Mouse (Mus musculus) olfactory bulb, adult 2 months (tissue): ENCODE data around the gene Plagl1. TPM values are rescaled to one million over a fixed set of nuclear protein-coding genes. Genes with fewer than 3 reads are reported as not detected.
A peak's percentile ranks its signal among the peaks of the same experiment; 100 is the strongest.

Experiments
- H3K27ac ChIP-seq: fragments of 200-500 bp; 2 replicates; pipeline ENCODE4 v1.5.1; 2012; ENCODE audit warnings: low read depth, low read length; ENCODE audit not compliant: insufficient read depth
- H3K4me1 ChIP-seq: fragments of 200-500 bp; 2 replicates; pipeline ENCODE4 v1.6.1; 2012; ENCODE audit warnings: low read length; ENCODE audit not compliant: control insufficient read depth, insufficient read depth
- H3K4me3 ChIP-seq: fragments of 200-500 bp; 2 replicates; pipeline ENCODE4 v1.5.1; 2012; ENCODE audit warnings: mild to moderate bottlenecking, low read depth, low read length, moderate library complexity; ENCODE audit not compliant: insufficient read depth
- CTCF ChIP-seq: fragments of 200-500 bp; IDR thresholded peaks from 2 replicates; pipeline ENCODE4 v1.5.1; 2012; ENCODE audit warnings: low read depth, mild to moderate bottlenecking, low read length, moderate library complexity; ENCODE audit not compliant: insufficient read depth
- POLR2A ChIP-seq: fragments of 200-500 bp; IDR thresholded peaks from 2 replicates; pipeline ENCODE4 v1.6.1; 2012; ENCODE audit warnings: mild to moderate bottlenecking, low read depth, low read length, moderate library complexity; ENCODE audit not compliant: insufficient read depth
- WGBS: fragments of 180-500 bp; shearing (Covaris S2); methylation state at CpG from one replicate; pipeline ENCODE4 v1.1.7; 2018; 5-methylcytosine and 5-hydroxymethylcytosine counted together
- polyA plus RNA-seq: library from polyadenylated mRNA; stranded (reverse); fragments of >200 nt; gene quantifications from 2 replicates; pipeline ENCODE4 v1.2.4, GENCODE M21; 2012; ENCODE audit warnings: low replicate concordance; ENCODE audit not compliant: missing spikeins, insufficient read depth, insufficient read length

Gene Plagl1
- polyA plus RNA-seq, 1 experiment, result not detected

DNA sequence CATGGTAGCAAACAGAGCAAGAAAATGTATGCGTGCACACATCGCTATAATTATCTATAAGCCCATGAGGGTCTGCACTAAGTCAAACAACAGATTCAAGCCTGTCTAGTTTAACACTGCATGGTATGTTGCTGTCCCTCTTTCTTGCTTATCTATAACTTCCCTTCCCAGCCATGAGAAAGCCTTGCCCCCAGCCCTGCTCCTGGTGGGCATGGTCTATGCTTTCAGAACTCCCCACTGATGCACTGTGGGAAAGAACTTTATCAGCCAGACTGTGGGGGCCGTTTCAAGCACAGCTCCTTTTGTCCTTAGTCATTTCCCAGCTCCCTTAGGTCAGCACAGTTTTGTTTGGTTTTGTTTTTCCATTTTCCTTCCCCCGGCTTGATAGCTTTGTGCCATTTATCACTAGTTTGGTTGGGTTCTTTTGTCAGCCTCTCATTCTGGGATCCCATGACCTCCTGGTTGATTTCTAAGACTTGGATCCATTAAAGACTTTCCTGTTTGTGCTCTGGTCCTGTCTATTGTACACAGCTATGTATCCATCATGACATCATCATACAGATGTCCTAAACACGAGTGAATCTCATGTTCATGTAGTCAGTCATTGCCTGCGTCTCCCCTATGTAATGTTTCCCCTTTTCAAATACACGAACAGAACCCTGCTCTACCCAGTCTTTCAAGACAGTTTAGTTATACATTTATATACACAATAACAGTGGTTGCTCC is 16.7 kb downstream of the Plagl1 start:
- Histone ChIP-seq H3K27ac (no peak overlapping the region), H3K4me3 (no peak overlapping the region), H3K4me1 (no peaks in the 10 kb centered on the region)
- WGBS, result 68% methylated on average over 7 of the region's 7 CpGs
- TF ChIP-seq POLR2A (no peak), CTCF (no peak)

DNA sequence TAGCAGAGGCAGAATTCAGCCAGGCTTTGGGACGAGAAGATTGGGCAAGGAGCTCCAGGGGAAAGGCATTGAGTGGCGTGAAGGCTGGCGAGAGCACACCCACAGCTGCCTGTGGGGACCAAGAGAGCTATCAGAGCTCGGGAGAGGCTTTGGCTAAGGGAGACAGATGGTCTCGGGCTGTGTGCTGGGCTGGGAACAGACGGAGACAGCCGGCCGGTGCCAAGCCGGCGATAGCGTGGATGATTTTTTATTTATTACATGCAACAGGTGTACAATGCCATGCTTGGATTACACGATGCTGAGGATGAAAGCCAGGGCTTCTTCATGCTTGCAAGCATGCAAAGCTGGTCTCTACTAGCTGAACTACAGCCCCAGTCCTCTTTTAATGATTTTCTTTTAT is 22.2 kb downstream of the Plagl1 start:
- TF ChIP-seq POLR2A, result no peak
- TF ChIP-seq CTCF, result no peak
- Histone ChIP-seq H3K27ac (no peak overlapping the region), H3K4me1 (no peaks in the 10 kb centered on the region), H3K4me3 (no peak overlapping the region)
- 86% methylated on average over 12 of the region's 12 CpGs for WGBS

DNA sequence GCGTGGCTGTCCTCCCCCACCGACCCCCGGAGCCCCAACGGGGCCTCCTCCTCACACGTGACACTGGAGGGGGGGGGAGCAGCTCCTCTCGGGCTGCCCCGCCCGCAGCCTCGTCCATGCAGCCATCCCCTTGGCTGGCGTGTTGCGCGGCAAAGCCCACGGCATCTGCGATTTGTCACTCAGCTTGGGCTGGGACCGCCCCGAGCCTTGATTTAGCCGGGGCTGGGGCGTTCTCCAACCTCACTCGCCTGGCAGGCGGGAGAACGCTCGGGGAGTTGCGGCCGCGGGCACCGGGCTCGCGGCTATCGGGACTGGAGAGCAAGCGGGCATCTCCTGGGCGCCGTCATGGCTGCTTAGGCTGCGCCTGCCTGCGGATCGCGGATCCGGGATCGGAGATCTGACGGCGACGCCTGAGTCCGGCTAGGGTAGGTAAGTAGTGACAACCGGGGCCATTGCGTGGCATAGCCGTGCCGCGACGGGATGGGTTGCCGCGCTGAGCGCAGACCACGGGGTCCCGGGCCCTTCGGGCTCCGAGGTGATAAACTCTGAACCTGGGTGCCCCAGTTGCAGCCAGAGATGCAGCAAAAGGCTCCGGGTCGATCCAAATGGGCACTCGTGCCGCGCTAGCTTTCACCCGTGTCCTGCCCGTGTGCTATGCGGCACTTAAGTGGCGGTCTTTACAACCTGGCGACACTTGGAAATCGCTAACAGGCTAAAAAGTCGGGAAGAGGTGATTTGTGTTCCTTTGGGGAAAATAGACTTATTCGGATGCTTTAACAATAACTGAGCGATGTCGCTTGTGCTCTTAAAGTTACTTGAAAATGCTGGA is 30.5 kb downstream of the Plagl1 start:
- TF ChIP-seq CTCF (no peak), POLR2A (peak; percentile 78)
- Histone ChIP-seq H3K27ac (no peak overlapping the region), H3K4me3 (peak overlapping the region; percentile 61), H3K4me1 (no peaks in the 10 kb centered on the region)
- 47% methylated on average over 70 of the region's 70 CpGs for WGBS

DNA sequence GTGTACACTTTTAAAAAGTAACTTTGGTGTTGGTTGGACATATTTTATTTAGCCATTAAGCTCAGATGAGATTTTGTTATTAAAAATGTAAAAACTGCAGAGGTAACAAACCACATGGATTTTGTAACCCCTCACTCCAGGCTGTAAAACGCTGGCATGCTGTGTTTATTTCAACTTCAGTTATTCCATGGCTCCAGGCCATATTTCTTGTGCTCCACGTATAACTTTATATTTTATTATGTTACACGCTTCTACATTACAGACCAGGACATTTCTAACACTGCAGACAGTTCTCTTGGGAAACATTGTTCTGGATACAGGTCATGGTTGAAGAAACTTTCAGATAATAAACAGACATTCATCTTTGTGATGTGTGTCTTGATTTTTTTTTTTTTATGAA is 32.7 kb downstream of the Plagl1 start:
- TF ChIP-seq POLR2A (no peak), CTCF (no peak)
- Histone ChIP-seq H3K4me1 (no peaks in the 10 kb centered on the region), H3K27ac (no peak overlapping the region), H3K4me3 (no peak overlapping the region)
- WGBS, result 80% methylated on average over 3 of the region's 3 CpGs

DNA sequence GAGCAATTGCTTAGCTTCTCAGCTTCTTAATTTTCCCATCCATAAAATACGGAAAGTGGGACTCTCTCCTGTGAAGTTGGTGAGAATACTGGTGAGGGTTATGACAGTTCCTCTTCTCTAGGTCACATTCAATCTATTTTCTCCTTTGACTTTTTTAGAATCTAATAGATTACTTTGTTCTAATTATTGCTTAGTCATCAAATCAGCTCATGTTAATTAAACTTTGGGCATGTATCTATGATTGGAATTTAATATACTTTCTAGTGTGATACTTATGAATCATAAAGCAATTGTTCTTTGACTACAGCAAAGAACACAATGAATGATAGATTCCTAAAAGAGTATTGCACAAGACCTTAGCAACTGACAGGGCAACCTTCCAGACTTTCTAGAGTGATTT is 38.6 kb downstream of the Plagl1 start:
- TF ChIP-seq POLR2A (no peak), CTCF (no peak)

DNA sequence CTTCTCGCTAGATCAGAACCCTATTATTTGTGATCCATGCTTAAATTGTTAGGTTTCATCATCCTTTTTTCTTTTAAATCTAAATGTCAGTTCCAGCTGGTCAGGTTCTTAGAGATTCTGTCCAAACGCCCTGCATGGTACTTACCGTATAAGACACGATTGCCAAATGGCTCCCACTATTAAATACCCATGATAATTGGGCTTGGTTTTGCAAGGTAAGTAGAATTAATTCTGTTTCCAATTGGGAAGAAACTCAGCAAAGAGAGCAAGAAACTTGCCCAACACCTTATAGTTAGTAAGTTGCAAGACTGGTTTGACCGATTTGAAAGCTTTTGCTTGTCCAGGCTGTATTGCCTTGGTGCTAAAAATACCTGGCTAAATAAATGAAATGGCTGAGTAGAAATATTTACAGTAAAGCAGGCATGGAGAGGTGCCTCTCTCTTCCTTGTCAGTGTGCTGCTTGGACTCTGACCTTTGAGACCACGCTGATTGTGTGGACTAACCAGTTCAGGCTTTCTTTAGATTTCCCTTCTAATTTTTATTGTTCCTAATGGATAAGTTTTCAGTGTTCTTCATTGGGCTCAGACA is 39.9 kb downstream of the Plagl1 start:
- 70% methylated on average over 6 of the region's 6 CpGs for WGBS

More for the DNA sequence above, 38.6 kb downstream of the Plagl1 start:
- Histone ChIP-seq H3K27ac (no peak overlapping the region), H3K4me1 (no peaks in the 10 kb centered on the region), H3K4me3 (no peak overlapping the region)
- 96% methylated on average over 1 of the region's 1 CpGs for WGBS

DNA sequence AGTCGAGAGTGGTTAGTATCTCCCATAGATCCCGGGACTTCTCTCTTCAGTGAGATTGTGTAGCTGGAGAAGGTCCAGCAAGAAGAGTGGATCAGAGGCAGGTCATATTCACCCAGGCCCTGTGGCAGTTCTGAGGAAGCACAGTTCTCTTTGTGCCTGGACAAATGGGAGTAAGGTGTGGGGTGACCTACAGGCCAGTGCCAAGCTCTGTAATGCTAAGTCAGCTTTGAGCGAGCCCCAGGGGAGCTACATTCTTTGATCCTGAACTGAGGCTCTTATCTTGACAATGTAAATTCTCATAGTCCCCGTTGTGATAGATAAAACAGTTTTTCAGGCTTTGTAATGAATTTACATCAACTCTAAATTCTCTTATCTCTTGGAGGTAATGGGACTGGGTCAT is 42.1 kb downstream of the Plagl1 start:
- WGBS, result 78% methylated on average over 4 of the region's 4 CpGs
- TF ChIP-seq POLR2A (no peak), CTCF (no peak)
- H3K27ac ChIP-seq, result no peak overlapping the region

More for the DNA sequence above, 39.9 kb downstream of the Plagl1 start:
- no peak for TF ChIP-seq CTCF
- no peak for TF ChIP-seq POLR2A
- H3K4me1 ChIP-seq, result no peaks in the 10 kb centered on the region
- no peak overlapping the region for H3K4me3 ChIP-seq
- no peak overlapping the region for H3K27ac ChIP-seq

DNA sequence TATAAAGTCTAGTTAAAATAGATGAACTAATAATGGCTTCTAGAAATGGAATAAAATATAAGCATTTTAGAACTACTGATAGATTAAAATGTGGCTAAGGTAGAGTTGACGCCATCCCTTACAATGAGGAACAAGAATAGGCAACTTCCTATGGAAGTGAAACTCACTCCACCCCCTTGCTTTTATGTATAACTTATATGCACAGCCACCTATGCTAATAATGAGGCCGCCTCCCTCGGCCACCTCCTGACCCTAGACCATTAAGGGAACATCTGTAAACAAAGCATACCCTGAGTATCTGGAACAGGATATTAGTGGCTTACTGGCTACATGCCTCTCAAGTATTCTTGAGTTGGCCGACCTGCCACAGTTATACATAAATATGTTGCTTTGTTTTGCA is 43.5 kb downstream of the Plagl1 start:
- Histone ChIP-seq H3K4me3 (no peak overlapping the region), H3K27ac (no peak overlapping the region), H3K4me1 (no peaks in the 10 kb centered on the region)
- WGBS, result 85% methylated on average over 4 of the region's 4 CpGs
- no peak for TF ChIP-seq CTCF
- no peak for TF ChIP-seq POLR2A

More for the DNA sequence above, 42.1 kb downstream of the Plagl1 start:
- no peak overlapping the region for H3K4me3 ChIP-seq
- H3K4me1 ChIP-seq, result no peaks in the 10 kb centered on the region
